Mouse (Mus musculus) limb, embryonic 14.5 days (tissue): ENCODE measurements around the gene Plac8. TPM values are rescaled to one million over a fixed set of nuclear protein-coding genes. Genes with fewer than 3 reads are reported as not detected.

Experiments
- ATAC-seq: fragments of 200-750 bp; cut with Nextera tagmentation; 2 replicates; pipeline ENCODE4 v1.8.0; 2017; ENCODE audit warnings: low read depth, moderate number of reproducible peaks, moderate TSS enrichment; ENCODE audit not compliant: low FRiP score
- DNase-seq: peaks from one replicate; pipeline ENCODE4 v3.0.0-alpha.2; 2015; ENCODE audit warnings: low spot score
- H3K27ac ChIP-seq: fragments of 300-500 bp; sonication (generic); replicated peaks from 2 replicates; pipeline ENCODE4 v1.5.1; 2014; ENCODE audit warnings: low read depth, mild to moderate bottlenecking, low read length, moderate library complexity, mixed read lengths
- H3K27me3 ChIP-seq: fragments of 300-500 bp; sonication (generic); 2 replicates; pipeline ENCODE4 v1.6.1; 2014; ENCODE audit warnings: low read length, mixed read lengths; ENCODE audit not compliant: control insufficient read depth, insufficient read depth
- H3K36me3 ChIP-seq: fragments of 300-500 bp; sonication (generic); 2 replicates; pipeline ENCODE4 v1.6.1; 2014; ENCODE audit warnings: mild to moderate bottlenecking, low read length, moderate library complexity, mixed read lengths; ENCODE audit not compliant: control insufficient read depth, insufficient read depth
- H3K4me1 ChIP-seq: fragments of 300-500 bp; sonication (generic); 2 replicates; pipeline ENCODE4 v1.6.1; 2014; ENCODE audit warnings: antibody characterized with exemption, low read length, mixed read lengths; ENCODE audit not compliant: control insufficient read depth, insufficient read depth
- H3K4me2 ChIP-seq: fragments of 300-500 bp; sonication (generic); replicated peaks from 2 replicates; pipeline ENCODE4 v1.6.1; 2014; ENCODE audit warnings: low read depth, mild to moderate bottlenecking, low read length, moderate library complexity; ENCODE audit not compliant: severe bottlenecking
- H3K4me3 ChIP-seq: fragments of 300-500 bp; sonication (generic); replicated peaks from 2 replicates; pipeline ENCODE4 v1.5.1; 2014; ENCODE audit warnings: low read length
- H3K9ac ChIP-seq: fragments of 300-500 bp; sonication (generic); 2 replicates; pipeline ENCODE4 v1.6.1; 2014; ENCODE audit warnings: mild to moderate bottlenecking, low read depth, low read length, moderate library complexity; ENCODE audit not compliant: severe bottlenecking
- H3K9me3 ChIP-seq: fragments of 300-500 bp; sonication (generic); 2 replicates; pipeline ENCODE4 v1.6.1; 2016; ENCODE audit warnings: low read length; ENCODE audit not compliant: control insufficient read depth
- POLR2A ChIP-seq: fragments of 200-500 bp; IDR thresholded peaks from 2 replicates; pipeline ENCODE4 v1.8.0; 2012; ENCODE audit warnings: inconsistent platforms, mild to moderate bottlenecking, moderate library complexity, borderline replicate concordance; ENCODE audit not compliant: insufficient read depth, insufficient read length; ENCODE audit errors: extremely low read depth
- WGBS: fragments of 180-500 bp; shearing (Covaris S2); extraction: QIAGEN DNeasy Blood & Tissue Kit; methylation state at CpG from one replicate; pipeline ENCODE4 v1.1.7; 2014; 5-methylcytosine and 5-hydroxymethylcytosine counted together
- polyA plus RNA-seq, 2 experiments: library from polyadenylated mRNA; depleted of rRNA in 1 of 2; stranded (reverse) in 1 of 2; unstranded in 1 of 2; fragments of >200 nt; fragmentation: Nextera tagmentation in 1 of 2; extraction: Ambion mirVana in 1 of 2; gene quantifications; 2 replicates each; pipeline versions ENCODE4 v1.2.1 to v1.2.3; 2012 to 2014

Plac8 gene
- polyA plus RNA-seq, 2 experiments = 5.4 to 8.1 TPM

DNA sequence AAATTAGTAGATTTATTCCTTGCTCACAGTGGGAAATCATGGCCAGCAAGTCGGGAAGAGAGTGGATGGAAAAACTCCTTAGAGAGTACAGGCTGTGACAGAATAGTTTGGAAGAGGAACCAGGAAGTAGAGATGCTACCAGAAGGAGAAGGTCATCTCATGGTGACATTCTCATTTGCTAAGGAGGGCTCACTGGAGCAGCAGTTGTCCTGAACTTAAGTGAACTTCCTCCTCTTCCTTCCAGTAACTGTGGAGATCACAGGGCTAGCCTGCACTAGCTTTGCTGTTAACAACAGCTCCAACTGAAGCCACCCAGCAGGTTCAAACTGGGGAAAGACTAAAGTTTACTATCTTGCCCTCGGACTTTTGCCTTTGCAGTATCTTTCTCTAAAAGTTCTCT, 5.2 kb downstream of the Plac8 start:
- H3K9me3 ChIP-seq = no peaks in the 10 kb centered on the region
- H3K36me3 ChIP-seq = no peaks in the 10 kb centered on the region
- no peaks in the 10 kb centered on the region for H3K4me1 ChIP-seq
- no peak overlapping the region for H3K9ac ChIP-seq
- no peaks in the 10 kb centered on the region for H3K27me3 ChIP-seq
- no peak overlapping the region for H3K27ac ChIP-seq
- H3K4me3 ChIP-seq = no peak overlapping the region
- ATAC-seq (no peak), DNase-seq (no peak)
- WGBS = 65% methylated on average over 2 of the region's 2 CpGs
- TF ChIP-seq POLR2A = no peak
- H3K4me2 ChIP-seq = no peak overlapping the region

DNA sequence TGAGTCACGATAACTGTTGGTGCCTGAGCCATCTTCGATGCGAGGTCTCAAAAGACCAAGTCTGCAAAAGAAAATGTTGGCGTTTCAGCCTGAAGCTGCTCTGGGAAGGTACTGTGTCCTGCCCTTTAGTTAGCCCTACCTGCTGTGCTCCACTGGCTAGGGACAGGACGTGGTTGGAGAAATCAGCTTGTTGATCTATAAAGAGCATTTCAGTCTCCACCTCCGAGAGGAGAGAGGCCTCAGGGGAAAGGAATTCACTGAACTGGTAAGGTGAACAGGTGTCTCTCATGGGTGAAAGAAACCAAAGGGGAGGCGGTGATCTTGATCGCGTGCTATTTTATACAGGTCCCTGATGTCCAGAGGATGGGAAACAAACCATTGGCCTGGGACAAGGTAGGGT, 9.3 kb downstream of the Plac8 start:
- Histone ChIP-seq H3K9ac (no peak overlapping the region), H3K4me1 (no peaks in the 10 kb centered on the region), H3K4me2 (no peak overlapping the region), H3K4me3 (no peak overlapping the region), H3K36me3 (no peaks in the 10 kb centered on the region), H3K27ac (no peak overlapping the region), H3K9me3 (no peaks in the 10 kb centered on the region), H3K27me3 (no peaks in the 10 kb centered on the region)
- TF ChIP-seq POLR2A = no peak
- no peak for ATAC-seq
- 77% methylated on average over 9 of the region's 9 CpGs for WGBS
- DNase-seq = no peak

DNA sequence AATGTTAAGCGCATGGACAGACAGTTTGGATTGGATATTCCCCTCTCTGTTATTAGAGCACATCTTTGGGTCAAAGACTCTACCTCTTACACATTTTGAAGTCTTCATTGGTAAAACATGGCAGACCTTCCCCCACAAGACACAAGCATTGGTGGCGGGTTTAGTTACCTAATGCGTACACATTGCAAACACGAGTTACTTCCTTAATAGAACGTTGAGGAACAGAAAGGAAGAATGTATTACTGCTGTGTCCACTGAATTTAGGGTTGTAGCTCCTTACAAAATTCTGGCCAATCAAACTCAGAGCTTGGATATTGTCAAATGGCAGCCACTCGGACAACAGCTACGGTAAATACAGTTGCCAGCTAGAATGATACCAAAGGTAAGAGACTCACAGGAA, 12.7 kb downstream of the Plac8 start:
- TF ChIP-seq POLR2A = no peak
- H3K27me3 ChIP-seq = no peaks in the 10 kb centered on the region
- H3K4me1 ChIP-seq = no peaks in the 10 kb centered on the region
- no peak overlapping the region for H3K4me2 ChIP-seq
- H3K9me3 ChIP-seq = no peaks in the 10 kb centered on the region
- H3K4me3 ChIP-seq = no peak overlapping the region
- H3K9ac ChIP-seq = no peak overlapping the region
- DNase-seq (no peak), ATAC-seq (no peak)
- no peaks in the 10 kb centered on the region for H3K36me3 ChIP-seq
- H3K27ac ChIP-seq = no peak overlapping the region
- WGBS = 95% methylated on average over 7 of the region's 7 CpGs

DNA sequence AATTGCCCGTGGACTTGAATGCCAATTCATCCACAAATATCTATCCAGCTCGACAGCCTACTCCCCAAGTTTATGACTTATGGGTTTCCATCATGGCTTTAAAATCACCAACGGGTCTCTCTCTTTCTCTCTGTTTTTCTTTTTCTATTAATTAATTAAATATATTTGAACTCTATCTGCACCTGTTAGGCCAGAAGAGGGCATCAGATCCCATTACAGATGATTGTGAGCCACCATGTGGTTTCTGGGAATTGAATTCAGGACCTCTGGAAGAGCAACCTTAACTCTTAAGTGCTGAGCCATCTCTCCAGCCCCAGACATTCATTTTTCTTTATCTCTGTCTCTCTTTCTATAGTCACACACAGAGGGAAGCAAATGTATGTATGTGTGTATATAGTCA, 13.3 kb downstream of the Plac8 start:
- WGBS = 77% methylated on average over 3 of the region's 3 CpGs
- no peak for ATAC-seq
- no peaks in the 10 kb centered on the region for H3K27me3 ChIP-seq
- no peaks in the 10 kb centered on the region for H3K9me3 ChIP-seq
- no peak for TF ChIP-seq POLR2A
- H3K4me1 ChIP-seq = no peaks in the 10 kb centered on the region
- H3K4me3 ChIP-seq = no peak overlapping the region
- no peak overlapping the region for H3K27ac ChIP-seq
- no peaks in the 10 kb centered on the region for H3K36me3 ChIP-seq
- H3K4me2 ChIP-seq = no peak overlapping the region
- H3K9ac ChIP-seq = no peak overlapping the region
- no peak for DNase-seq

DNA sequence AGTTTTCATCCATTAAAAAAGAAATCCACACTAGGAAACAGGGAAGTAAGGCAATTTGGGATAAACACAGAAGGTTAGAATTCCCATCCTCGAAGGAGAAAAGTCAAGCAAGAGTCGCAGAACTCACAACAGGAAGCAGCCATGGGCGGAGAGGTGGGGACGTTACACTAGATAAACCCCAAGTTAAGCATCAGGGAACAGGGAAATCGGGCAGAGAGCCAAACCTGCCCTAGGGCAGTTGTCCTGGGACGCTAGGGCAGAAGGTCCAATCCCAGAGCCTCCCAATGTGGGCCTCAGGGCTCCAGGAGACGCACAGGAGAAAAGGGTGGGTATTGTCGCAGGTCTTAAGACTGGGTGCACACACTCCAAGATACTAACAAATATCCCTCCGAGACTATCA, 14.5 kb downstream of the Plac8 start:
- no peak overlapping the region for H3K4me3 ChIP-seq
- ATAC-seq = no peak
- no peak for TF ChIP-seq POLR2A
- H3K4me1 ChIP-seq = no peaks in the 10 kb centered on the region
- no peak overlapping the region for H3K9ac ChIP-seq
- H3K27ac ChIP-seq = no peak overlapping the region
- 64% methylated on average over 9 of the region's 9 CpGs for WGBS
- H3K9me3 ChIP-seq = no peaks in the 10 kb centered on the region
- no peaks in the 10 kb centered on the region for H3K36me3 ChIP-seq
- no peak for DNase-seq
- no peaks in the 10 kb centered on the region for H3K27me3 ChIP-seq
- H3K4me2 ChIP-seq = no peak overlapping the region

DNA sequence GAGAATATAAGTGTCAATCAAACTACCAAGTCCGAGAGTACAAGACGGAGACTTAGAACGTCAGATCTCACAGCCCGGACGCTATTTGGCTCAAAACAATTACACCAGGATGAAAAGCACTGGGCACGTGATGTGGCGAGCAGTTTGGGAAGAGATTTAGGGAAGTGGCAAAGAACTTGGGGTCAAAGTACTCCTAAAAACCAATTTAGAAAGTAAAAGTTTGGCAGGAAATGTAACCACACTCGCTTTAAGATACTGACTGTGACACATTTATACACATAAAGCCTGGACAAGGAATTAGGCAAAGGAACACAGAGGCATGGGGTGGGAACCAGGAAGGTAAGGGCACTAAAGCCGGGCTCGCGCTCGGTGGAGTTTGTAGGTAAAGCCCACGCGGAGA, 15.0 kb downstream of the Plac8 start:
- no peak for ATAC-seq
- Histone ChIP-seq H3K4me3 (no peak overlapping the region), H3K4me2 (no peak overlapping the region), H3K4me1 (no peaks in the 10 kb centered on the region), H3K27ac (no peak overlapping the region), H3K36me3 (no peaks in the 10 kb centered on the region), H3K9me3 (no peaks in the 10 kb centered on the region), H3K9ac (no peak overlapping the region), H3K27me3 (no peaks in the 10 kb centered on the region)
- 81% methylated on average over 14 of the region's 14 CpGs for WGBS
- no peak for DNase-seq
- TF ChIP-seq POLR2A = no peak
